Mouse (Mus musculus) layer of hippocampus, adult 6 months (tissue): Measurements from ENCODE around the gene Gm14569. TPM values are rescaled to one million over a fixed set of nuclear protein-coding genes. Genes with fewer than 3 reads are reported as not detected.

Source experiments
- long read RNA-seq, 2 experiments: library from polyadenylated mRNA; unstranded; transcript quantifications; one replicate each; pipeline ENCODE4 v2.0.0; 2019 to 2020
- microRNA-seq: library from miRNA; unstranded; fragments of <30 nt; microRNA quantifications from one replicate; pipeline ENCODE4 v1.2.0, GENCODE M21; 2020
- polyA plus RNA-seq: library from polyadenylated mRNA; unstranded; fragments of <200 nt; fragmentation: Nextera tagmentation; gene quantifications from 2 replicates; pipeline ENCODE4 v1.2.3, GENCODE M21; 2021

Gene Gm14569
- polyA plus RNA-seq = 2.3 and 2.9 TPM in 2 replicates
- long read RNA-seq, experiment 1, partial matches to known transcripts = 0 of 1 reads
- long read RNA-seq, experiment 1, other reads (novel, unspliced or antisense) = 1 of 1 reads
- long read RNA-seq, experiment 2, partial matches to known transcripts = 0 of 4 reads
- long read RNA-seq, experiment 2, other reads (novel, unspliced or antisense) = 4 of 4 reads

DNA sequence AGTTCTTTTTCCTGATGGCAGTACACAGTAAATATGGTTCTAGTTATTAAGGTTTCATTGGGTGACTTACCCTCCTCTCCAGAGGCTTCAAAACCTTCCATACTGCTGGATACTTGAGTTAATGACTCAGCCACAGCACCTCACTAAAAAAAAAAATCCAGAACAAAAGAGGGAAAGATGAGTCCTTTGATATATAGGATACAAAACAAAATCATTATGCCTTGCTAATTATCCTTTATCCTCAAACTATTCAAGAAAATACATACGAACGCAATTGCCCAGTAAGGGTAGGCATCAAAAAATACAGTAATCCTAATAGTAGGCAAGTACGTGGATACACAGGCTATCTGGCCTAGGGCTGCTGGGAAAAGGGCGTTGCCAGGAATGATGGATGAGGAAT, at the start of gene Gm14569:
Gene Gm14569, minus strand, starts transcription at position 101 of the 400 bp plus-strand sequence.

DNA sequence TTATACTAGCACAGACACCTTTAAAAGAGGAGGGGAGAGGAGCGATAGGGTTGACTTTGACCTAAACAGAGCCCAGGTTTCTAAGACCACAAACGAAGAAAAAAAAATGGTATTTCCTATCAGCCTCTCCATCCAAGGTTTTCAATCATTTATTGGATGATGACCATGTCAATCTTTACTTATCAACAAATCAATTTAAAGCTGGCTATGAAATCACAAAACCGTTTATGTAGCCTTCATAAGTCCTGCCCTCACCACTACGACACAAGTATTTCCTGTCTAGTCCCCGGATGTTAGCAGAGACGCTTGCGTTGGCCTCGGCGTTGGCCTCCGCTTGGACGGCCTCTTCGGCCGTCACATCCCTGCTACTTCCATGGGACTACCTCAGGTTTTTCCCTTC, 90.7 kb downstream of the Gm14569 start, which contains the start of gene Gm6268:
Gene Gm6268, plus strand, starts transcription at position 301 of the 400 bp plus-strand sequence.

Small RNA genes lying within 50 kb of the gene (microRNA-seq; reads per million reads assigned to microRNA genes)
- gene Gm44485 = not detected

Other genes with a start within 250 kb of the Gm14569 start
- 0.89 and 1.4 TPM in 2 replicates for gene Lonrf3, start 163.5 kb downstream of the Gm14569 start, polyA plus RNA-seq
- gene Gm6268, start 90.5 kb downstream of the Gm14569 start, polyA plus RNA-seq = not detected in 2 replicates
- 451 and 467 TPM in 2 replicates for gene Pgrmc1, start 106.4 kb upstream of the Gm14569 start, polyA plus RNA-seq
- gene Akap17b, start 153.6 kb upstream of the Gm14569 start, polyA plus RNA-seq = 3.4 and 3.7 TPM in 2 replicates